Mouse (Mus musculus): ENCODE measurements around the gene Otop2. TPM values are rescaled to one million over a fixed set of nuclear protein-coding genes. Genes with fewer than 3 reads are reported as not detected.

Otop2 gene
- not detected in 2 replicates for polyA plus RNA-seq (2015; fragmentation: Nextera tagmentation; extraction: Ambion mirVana)

- H3K4me1 ChIP-seq, result no peaks in the 10 kb centered on the region
- H3K4me3 ChIP-seq, result no peak within 1 kb of the TSS
- no peak within 1 kb of the TSS for H3K27ac ChIP-seq
- WGBS, result 29% methylated on average over 8 of the region's 8 CpGs
- H3K9me3 ChIP-seq, result no peaks in the 10 kb centered on the region
- H3K36me3 ChIP-seq, result no peaks in the 10 kb centered on the region
- no peak within 1 kb of the TSS for H3K9ac ChIP-seq
- ATAC-seq (ENCODE audit: borderline replicate concordance, extremely low read depth, low FRiP score, low TSS enrichment), result no peak
- H3K4me2 ChIP-seq, result no peak within 1 kb of the TSS
- H3K27me3 ChIP-seq, result peaks cover 3% of the 10 kb centered on the region; the same call in 1 of the 2 replicates
Measured at GRCm38 (mm10) chr11:115306863-115307262, at the start of gene Otop2. TSS of gene Otop2 (plus strand) at chr11:115307163.

GRCm38 (mm10) chr11:115257775-115258510 lies 49.0 kb upstream of the Otop2 start:
- Histone ChIP-seq H3K4me1 (peaks cover 17% of the 10 kb centered on the region), H3K27me3 (peaks cover 98% of the 10 kb centered on the region), H3K9ac (no peak overlapping the region), H3K36me3 (no peaks in the 10 kb centered on the region), H3K4me2 (peak overlapping the region; percentile 33), H3K9me3 (no peaks in the 10 kb centered on the region), H3K27ac (no peak overlapping the region), H3K4me3 (no peak overlapping the region)
- WGBS, result 16% methylated on average over 59 of the region's 59 CpGs
- ATAC-seq (ENCODE audit: borderline replicate concordance, extremely low read depth, low FRiP score, low TSS enrichment), result no peak

GRCm38 (mm10) chr11:115259134-115259533 lies 47.8 kb upstream of the Otop2 start:
- WGBS, result 19% methylated on average over 4 of the region's 4 CpGs
- Histone ChIP-seq H3K9me3 (no peaks in the 10 kb centered on the region), H3K27me3 (peaks cover 99% of the 10 kb centered on the region), H3K4me1 (peaks cover 17% of the 10 kb centered on the region), H3K9ac (no peak overlapping the region), H3K4me3 (no peak overlapping the region), H3K4me2 (no peak overlapping the region), H3K36me3 (no peaks in the 10 kb centered on the region), H3K27ac (no peak overlapping the region)
- ATAC-seq (ENCODE audit: borderline replicate concordance, extremely low read depth, low FRiP score, low TSS enrichment), result no peak; the same call in 1 of the 2 replicates

- WGBS, result 69% methylated on average over 11 of the region's 11 CpGs
- no peak overlapping the region for H3K4me3 ChIP-seq
- ATAC-seq (ENCODE audit: borderline replicate concordance, extremely low read depth, low FRiP score, low TSS enrichment), result no peak
Measured at GRCm38 (mm10) chr11:115262954-115263353, 44.0 kb upstream of the Otop2 start.

DNA sequence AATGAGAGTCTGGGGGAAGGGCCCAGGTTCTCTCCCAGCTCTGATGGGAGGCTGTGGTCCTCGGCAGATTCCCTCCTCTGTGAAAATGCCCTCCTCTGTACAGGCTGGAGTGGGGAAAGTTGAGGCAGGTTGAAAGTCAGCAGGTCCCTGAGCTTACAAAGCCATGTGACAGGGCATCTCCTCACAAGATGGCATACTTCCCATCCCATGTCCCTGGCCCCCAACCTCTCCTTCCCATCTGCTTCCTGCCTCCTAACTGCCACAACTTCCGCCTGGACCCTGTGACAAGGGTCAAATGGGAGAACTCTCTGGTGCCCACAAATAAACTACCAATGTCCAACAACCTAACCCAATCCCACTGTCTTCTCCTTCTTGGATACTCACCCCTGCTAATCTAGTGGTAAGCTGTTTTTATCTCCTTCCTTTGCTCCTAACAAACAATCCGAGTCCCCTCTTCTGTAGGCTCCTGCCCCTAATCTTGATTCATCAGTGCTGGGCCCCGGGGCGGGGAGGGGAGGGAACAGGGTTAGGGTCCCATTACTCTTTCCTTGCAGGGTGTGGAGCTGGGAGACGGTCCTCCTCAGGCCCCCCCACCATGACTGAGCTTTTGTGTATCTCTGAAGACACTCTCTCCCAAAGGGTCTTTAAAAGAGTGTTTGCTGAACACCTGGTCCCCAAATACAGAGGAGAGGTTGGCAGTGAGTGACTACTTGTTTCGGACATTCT lies 42.7 kb upstream of the Otop2 start:
- ATAC-seq (ENCODE audit: borderline replicate concordance, extremely low read depth, low FRiP score, low TSS enrichment), result no peak
- Histone ChIP-seq H3K9ac (no peak overlapping the region), H3K4me3 (no peak overlapping the region), H3K4me2 (no peak overlapping the region), H3K36me3 (peaks cover 6% of the 10 kb centered on the region; the same call in 1 of the 2 replicates), H3K27me3 (peaks cover 100% of the 10 kb centered on the region), H3K9me3 (no peaks in the 10 kb centered on the region), H3K27ac (no peak overlapping the region), H3K4me1 (peaks cover 33% of the 10 kb centered on the region)
- 53% methylated on average over 7 of the region's 7 CpGs for WGBS

More at GRCm38 (mm10) chr11:115262954-115263353, 44.0 kb upstream of the Otop2 start:
- no peak overlapping the region for H3K9ac ChIP-seq
- H3K4me1 ChIP-seq, result peaks cover 39% of the 10 kb centered on the region
- peaks cover 100% of the 10 kb centered on the region for H3K27me3 ChIP-seq
- H3K36me3 ChIP-seq, result no peaks in the 10 kb centered on the region
- H3K9me3 ChIP-seq, result no peaks in the 10 kb centered on the region
- H3K27ac ChIP-seq, result no peak overlapping the region
- H3K4me2 ChIP-seq, result no peak overlapping the region

- Histone ChIP-seq H3K4me1 (peaks cover 26% of the 10 kb centered on the region), H3K4me2 (peak overlapping the region; percentile 31; the same call in 1 of the 2 replicates), H3K9me3 (no peaks in the 10 kb centered on the region), H3K4me3 (no peak overlapping the region), H3K9ac (no peak overlapping the region), H3K27me3 (peaks cover 94% of the 10 kb centered on the region), H3K27ac (no peak overlapping the region), H3K36me3 (peaks cover 6% of the 10 kb centered on the region; the same call in 1 of the 2 replicates)
- no peak for ATAC-seq (ENCODE audit: borderline replicate concordance, extremely low read depth, low FRiP score, low TSS enrichment)
- 7% methylated on average over 39 of the region's 39 CpGs for WGBS
Measured at GRCm38 (mm10) chr11:115264862-115265668, 41.9 kb upstream of the Otop2 start.

DNA sequence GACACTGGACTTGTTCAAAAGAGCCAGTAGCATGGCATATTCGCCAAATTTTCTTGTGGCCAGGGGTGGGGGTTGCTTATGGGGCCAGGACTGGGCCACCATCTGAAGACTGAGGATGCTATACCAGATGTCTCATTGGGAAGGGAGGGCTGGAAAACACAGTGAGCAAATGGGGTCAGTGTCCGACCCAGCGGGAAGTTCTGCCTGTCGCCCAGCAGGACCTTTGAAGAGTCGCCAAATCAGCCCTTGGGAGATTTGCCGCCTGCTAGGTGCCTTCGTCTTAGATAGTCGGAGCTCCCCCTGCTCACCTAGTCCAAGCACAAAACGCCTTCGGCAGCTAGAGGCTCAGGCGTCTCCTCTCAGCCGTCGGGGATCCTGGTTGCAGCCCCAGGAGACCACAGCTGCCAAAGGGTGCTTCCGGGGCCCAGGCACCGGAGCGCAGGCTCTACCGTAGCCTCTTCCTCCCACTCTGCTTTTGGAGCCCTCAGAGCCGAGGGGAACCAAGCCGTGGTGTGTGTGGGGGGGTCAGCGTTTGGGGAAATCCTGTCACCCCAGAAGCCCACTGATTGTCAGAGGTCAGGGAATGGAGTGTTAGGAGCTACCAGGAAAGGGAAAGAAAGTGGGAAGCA lies 41.1 kb upstream of the Otop2 start:
- no peak overlapping the region for H3K27ac ChIP-seq
- no peak overlapping the region for H3K4me2 ChIP-seq
- H3K9me3 ChIP-seq, result no peaks in the 10 kb centered on the region
- H3K4me3 ChIP-seq, result no peak overlapping the region
- H3K4me1 ChIP-seq, result peaks cover 24% of the 10 kb centered on the region
- peaks cover 86% of the 10 kb centered on the region for H3K27me3 ChIP-seq
- no peak for ATAC-seq (ENCODE audit: borderline replicate concordance, extremely low read depth, low FRiP score, low TSS enrichment)
- H3K36me3 ChIP-seq, result peaks cover 6% of the 10 kb centered on the region; the same call in 1 of the 2 replicates
- WGBS, result 2% methylated on average over 20 of the region's 20 CpGs
- no peak overlapping the region for H3K9ac ChIP-seq

DNA sequence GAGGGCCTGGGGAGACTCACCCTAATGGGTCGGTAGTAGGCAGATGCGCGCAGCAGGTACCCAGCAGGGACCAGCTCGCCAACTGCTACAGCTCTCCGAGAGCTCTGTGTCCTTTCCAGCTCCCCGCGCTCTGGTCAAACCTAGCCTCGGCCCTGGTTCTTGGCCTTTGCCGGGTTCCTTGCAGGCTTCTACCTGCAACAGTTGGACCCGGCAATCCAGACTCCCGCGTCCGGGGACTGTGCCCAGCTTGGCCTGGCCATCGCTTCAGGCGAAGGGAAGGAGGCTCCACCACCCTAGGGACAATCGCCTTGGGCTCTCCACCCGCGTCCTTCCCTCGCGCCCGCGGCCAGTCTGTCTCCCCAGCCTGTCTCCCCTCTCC lies 40.6 kb upstream of the Otop2 start:
- H3K9me3 ChIP-seq, result no peaks in the 10 kb centered on the region
- H3K4me3 ChIP-seq, result peak overlapping the region; percentile 29
- no peak overlapping the region for H3K27ac ChIP-seq
- peak overlapping the region; percentile 56 for H3K4me2 ChIP-seq
- H3K36me3 ChIP-seq, result peaks cover 6% of the 10 kb centered on the region; the same call in 1 of the 2 replicates
- WGBS, result 1% methylated on average over 22 of the region's 22 CpGs
- no peak overlapping the region for H3K9ac ChIP-seq
- H3K27me3 ChIP-seq, result peaks cover 81% of the 10 kb centered on the region
- no peak for ATAC-seq (ENCODE audit: borderline replicate concordance, extremely low read depth, low FRiP score, low TSS enrichment)
- peaks cover 24% of the 10 kb centered on the region for H3K4me1 ChIP-seq

- Histone ChIP-seq H3K36me3 (peaks cover 6% of the 10 kb centered on the region; the same call in 1 of the 2 replicates), H3K4me2 (peak within 1 kb of the TSS; percentile 56), H3K9me3 (no peaks in the 10 kb centered on the region), H3K4me1 (peaks cover 24% of the 10 kb centered on the region), H3K4me3 (peak within 1 kb of the TSS; percentile 29), H3K27ac (no peak within 1 kb of the TSS), H3K27me3 (peaks cover 76% of the 10 kb centered on the region), H3K9ac (no peak within 1 kb of the TSS)
- WGBS, result 6% methylated on average over 49 of the region's 50 CpGs
- no peak for ATAC-seq (ENCODE audit: borderline replicate concordance, extremely low read depth, low FRiP score, low TSS enrichment)
Measured at GRCm38 (mm10) chr11:115267061-115267883, 39.7 kb upstream of the Otop2 start, which contains the start of gene Grin2c. TSS of gene Grin2c (minus strand) at chr11:115267243.

GRCm38 (mm10) chr11:115267958-115268357 lies 39.0 kb upstream of the Otop2 start:
- ATAC-seq (ENCODE audit: borderline replicate concordance, extremely low read depth, low FRiP score, low TSS enrichment), result no peak
- H3K36me3 ChIP-seq, result peaks cover 6% of the 10 kb centered on the region; the same call in 1 of the 2 replicates
- 67% methylated on average over 11 of the region's 11 CpGs for WGBS
- H3K27me3 ChIP-seq, result peaks cover 69% of the 10 kb centered on the region
- H3K9me3 ChIP-seq, result no peaks in the 10 kb centered on the region
- no peak overlapping the region for H3K27ac ChIP-seq
- peaks cover 24% of the 10 kb centered on the region for H3K4me1 ChIP-seq
- H3K9ac ChIP-seq, result no peak overlapping the region
- no peak overlapping the region for H3K4me3 ChIP-seq
- H3K4me2 ChIP-seq, result no peak overlapping the region

All from lung, embryonic 15.5 days (tissue).